Mouse (Mus musculus): ENCODE measurements around the gene Tgm6.
A peak's percentile ranks its signal among the peaks of the same experiment; 100 is the strongest.

Tgm6 gene

DNA sequence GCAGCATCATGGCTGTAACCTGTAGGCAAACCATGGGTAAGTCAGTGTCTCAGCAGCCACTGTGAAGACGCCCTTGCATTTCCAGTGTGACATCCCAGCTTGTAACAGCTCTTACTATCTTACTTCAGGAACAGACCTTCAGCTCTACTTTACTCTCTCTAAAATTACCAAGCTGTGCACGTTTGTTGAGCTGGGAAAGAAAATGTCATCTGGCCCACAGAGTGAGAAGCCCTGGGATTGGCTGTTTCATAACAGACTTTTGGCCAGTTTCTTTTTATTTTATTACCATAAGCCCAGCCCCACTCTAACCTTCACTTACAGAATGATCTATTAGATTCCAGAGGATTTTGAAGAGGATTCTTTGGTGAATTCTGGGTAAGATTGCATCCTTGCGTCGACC lies at the start of gene Tgm6:
TSS of gene Tgm6 (plus strand) at position 301 of the 400 bp plus-strand sequence.
- no peak for DNase-seq (ENCODE audit: low spot score)

DNA sequence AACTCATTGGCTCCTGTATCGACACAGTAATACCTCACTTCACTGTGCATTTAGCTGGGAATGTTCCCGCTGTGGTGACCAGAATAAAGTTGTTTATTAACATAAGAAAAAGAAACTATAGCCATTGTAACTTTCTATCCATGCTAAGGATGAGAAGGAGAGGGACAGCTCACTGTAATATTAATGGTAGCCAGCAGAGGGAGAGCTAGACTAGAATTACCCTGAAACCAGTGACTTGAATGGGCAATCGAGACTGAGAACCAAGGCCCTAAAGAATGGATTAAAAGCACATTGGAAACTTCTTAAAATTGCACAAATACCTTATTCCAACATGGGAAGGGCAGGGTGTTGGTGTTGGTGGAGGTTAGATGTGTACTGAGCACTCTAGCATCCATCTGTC lies 44.0 kb upstream of the Tgm6 start:
- peak; percentile 76 for DNase-seq (ENCODE audit: low spot score)

DNA sequence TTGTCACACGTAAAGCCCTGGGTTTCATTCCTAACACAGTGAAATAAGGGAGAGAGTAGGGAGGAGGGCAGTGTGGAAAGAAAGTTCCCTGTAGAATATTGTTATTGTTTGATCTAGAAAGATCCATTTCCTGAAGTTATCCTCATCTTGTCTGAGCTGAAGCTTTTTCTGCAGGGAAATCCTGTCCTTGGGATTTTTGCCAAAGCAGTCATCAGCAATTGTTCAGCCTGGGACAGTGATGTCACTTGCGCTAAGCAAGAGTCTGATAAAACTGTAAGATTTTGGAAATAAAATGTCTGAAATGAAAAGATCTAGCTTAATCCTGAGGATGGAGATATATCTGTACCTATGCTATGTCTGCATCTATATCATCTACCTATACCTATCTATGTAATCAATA lies 41.8 kb upstream of the Tgm6 start:
- DNase-seq (ENCODE audit: low spot score) = no peak

DNA sequence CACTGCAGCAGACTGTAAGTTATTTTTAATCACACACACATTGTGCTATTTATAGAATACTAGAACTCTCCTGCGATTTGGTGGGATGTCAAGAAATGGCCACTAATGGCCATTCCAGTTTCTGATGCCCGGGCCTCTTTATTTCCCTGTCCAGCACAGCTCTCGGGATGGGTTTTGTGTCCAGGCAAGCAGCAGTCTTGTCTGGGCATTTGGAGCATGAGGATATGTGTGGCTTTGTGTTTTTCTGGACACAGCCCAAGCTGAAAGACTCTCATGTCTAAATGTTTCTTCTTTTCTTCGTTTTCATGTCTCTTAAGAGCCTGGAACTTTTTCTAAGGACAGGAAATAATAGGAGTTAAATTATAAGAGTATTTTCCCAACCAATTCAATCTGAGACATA lies 588 bp downstream of the Tgm6 start:
- no peak for DNase-seq (ENCODE audit: low spot score)

DNA sequence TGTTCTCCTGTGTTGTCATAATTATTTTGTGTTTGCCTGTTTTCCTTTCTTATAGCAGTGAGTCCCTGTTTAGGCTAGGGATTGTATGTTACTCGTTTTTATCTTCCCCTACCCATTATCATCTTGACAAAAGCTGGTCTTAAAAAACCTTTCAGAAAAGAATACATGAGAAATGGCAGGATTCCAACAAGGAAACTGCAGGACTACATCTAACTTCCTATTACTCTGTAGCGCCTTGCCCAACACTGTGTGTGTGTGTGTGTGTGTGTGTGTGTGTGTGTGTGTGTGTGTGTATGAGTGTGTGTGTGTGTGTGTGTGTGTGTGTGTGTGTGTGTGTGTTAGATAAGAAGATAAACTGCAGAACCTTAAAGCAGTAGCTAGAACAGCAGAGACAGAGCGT lies 1.2 kb downstream of the Tgm6 start:
- no peak for DNase-seq (ENCODE audit: low spot score)

DNA sequence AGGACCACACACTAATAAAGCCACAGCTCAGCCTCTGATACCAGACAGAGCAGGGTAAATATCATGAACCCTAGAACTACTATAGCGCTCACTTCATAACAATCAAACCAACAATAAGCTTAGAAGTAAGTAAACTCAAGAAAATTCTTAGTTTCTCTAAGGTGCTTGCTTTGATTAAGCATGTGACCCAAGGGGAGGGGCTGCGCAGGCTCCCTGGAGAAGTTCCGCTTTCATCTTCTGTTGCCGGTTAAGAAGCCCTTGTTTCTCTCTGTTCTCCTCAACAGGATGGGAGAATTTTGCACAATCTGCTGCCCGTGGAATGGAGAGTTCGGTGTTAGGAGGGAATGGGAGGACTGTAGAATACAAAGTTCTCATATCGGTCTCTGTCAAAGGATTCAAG lies 6.4 kb downstream of the Tgm6 start:
- no peak for DNase-seq (ENCODE audit: low spot score)

DNA sequence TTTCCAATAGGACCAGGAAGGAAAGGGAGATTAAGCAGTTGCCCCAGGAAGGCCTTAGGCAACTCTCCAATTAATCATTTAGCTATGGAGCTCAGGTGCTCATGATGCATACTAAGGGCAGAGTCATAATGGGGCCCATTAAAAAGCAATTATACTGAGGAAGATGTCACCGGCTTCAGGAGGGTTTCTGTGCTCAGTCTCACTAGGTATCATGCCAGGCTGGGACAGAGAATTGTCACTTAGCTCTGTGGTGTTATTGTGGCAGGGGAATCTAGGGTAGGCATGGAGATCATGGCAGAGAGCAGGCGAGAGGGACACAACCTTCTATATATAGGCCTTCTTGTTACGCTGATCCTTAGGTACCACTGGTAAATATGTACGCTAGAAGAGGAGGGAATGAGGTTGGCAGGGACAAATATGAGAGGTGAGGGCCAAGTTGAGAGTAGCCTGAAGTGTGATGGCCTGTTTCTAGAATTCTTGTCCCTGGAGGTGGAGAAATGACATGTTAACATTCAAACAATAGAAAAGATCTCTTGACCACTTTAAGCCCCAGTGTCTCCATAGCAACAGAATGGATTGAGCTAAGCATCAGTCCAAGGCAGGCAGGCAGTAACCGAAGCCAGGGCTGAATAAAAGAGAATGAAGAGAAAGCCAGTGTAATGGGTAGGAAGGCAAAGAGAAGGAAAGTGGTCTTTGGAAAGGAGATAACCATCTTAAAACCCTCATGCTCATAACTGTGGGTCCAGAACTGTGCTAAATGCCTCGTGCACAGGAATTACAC lies 13.3 kb downstream of the Tgm6 start:
- no peak for DNase-seq (ENCODE audit: low spot score)

DNA sequence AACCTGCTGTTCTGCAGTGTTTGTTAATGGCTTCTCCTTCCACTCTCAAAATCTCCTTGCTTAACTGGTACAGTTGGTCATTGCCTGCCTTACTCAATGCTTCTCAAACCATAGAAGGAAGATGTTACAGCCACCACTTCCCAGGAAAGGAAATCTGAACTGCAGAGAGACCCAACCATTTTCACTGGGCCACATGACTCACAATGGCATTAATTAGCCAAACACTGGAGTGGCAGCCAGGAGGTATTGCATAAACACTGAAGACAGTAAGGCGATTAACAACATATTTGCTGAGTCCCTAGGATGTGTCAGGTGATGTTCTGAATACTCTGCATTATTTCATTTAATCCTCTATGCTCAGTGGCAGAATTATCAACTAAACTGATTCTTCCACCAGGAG lies 13.9 kb downstream of the Tgm6 start:
- DNase-seq (ENCODE audit: low spot score) = peak; percentile 13

DNA sequence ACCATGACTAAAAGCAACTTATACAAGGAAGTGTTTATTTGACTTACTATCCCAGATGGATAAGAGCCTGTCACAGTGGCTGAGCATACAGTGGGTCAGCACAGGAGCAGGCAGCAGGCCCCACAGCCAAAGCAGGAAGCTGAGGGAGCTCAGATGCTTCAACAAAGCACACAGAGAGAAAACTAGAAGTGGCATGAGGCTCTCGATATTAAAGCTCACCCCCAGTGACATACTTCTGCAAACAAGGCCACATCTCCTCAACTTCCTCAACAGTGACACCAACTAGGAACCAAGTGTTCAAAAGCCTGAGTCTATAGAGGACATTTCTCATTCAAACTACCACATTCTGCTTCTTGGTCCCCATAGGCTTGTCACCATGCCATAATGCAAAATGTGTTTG lies 17.5 kb downstream of the Tgm6 start:
- no peak for DNase-seq (ENCODE audit: low spot score)

DNA sequence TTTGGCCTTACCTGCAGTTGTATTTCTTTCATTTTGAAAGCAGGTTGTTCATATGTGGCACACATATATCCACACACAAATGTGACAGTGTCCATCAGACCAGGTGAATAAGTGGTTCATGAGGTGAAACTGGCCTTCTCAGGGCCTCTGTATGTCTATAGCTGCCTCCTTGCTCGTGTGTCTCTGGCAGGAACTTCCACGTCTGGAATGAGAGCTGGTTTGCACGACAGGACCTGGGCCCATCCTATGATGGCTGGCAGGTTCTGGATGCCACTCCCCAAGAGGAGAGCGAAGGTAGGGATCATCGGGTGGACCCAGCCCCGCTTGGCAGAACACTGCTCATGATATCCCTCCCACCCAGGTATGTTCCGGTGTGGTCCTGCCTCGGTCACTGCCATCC lies 30.8 kb downstream of the Tgm6 start:
- DNase-seq (ENCODE audit: low spot score) = no peak

DNA sequence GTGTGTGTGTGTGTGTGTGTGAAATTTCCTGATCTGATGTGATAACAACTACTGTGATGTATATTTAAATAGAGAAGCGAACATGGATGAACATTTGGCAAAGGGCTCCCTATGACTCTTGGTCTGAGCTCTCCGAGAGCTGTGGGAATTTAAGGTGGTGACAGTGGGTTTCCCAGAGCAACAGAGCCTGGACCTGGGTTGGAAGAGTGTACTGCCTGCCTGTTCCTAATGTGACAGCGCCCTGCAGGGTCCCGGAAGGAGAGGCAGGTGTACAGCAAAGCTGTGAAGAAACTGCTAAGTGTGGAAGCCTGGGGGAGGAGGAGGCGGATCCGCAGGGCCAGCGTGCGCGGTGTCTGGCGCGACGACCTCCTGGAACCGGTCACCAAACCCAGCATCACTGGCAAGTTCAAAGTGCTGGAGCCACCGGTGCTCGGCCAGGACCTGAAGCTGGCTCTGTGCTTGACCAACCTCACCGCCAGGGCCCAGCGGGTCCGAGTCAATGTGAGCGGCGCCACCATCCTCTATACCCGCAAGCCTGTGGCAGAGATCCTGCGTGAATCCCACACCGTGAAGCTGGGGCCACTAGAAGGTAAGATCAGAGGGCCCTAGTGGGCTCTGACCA lies 32.6 kb downstream of the Tgm6 start:
- DNase-seq (ENCODE audit: low spot score) = no peak

DNA sequence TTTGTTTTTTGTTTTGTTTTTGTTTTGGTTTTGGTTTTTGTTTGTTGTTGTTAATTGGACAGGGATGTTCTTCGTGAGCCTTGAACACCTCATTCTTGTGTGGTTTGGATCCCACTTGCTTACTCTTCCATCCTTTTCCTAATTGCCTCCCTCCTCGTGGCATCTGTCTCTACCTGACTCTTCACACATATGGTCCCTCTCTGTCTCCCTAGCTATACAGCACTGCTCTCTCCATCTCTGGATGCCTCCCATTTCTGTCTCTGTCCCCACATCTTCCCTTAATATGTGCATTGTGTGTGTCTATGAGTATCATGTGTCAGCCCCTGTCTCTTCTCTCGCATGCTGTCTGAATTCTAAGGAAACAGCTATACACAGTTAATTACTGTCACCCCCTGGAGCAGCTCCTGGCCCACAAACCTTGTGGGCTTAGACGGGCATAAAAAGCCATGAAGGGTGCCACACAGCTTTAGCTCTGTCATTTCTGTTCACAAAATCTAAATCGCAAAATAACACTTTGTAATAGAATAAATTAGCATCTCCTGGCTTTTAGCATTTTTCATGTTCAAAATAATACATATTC lies 34.0 kb downstream of the Tgm6 start:
- DNase-seq (ENCODE audit: low spot score) = no peak

DNA sequence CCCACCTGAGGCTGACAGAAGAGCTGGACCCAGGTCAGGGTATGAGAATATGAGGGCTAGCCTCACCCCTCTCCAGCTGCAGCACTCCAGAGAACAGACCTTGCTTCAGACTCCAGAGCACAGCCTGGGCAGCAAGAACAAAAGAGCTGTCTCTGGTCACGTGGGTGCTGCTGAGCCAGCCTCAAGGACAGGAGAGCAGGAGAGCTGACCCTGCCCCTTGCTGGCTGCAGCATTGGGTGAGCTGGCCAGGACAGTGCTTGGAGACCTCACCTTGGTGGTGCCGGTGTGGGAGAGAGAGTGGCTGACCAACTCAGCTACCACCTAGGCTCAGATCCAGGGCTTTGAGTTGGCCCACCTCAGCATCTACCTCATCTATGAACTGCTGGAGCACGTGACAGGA lies 43.0 kb downstream of the Tgm6 start:
- DNase-seq (ENCODE audit: low spot score) = no peak

DNA sequence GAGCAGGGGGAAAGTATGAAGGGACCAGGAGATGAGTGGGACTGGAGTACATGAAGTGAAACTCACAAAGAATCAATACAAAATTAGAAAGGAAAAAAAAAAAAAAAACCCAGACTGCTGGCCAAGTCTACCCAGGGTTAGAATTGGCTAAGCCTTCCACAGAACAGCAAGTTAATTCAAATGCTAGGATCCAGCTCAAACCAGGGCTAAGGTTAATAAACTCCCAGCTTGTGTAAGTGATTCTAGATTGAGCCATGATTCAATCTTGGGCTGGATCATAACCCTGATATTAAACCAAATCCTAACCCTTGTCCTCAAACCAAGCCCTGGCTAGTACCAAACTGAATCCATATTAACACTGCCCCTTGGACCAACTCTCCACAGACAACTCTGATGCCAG lies 43.6 kb downstream of the Tgm6 start:
- peak; percentile 88 for DNase-seq (ENCODE audit: low spot score)

DNA sequence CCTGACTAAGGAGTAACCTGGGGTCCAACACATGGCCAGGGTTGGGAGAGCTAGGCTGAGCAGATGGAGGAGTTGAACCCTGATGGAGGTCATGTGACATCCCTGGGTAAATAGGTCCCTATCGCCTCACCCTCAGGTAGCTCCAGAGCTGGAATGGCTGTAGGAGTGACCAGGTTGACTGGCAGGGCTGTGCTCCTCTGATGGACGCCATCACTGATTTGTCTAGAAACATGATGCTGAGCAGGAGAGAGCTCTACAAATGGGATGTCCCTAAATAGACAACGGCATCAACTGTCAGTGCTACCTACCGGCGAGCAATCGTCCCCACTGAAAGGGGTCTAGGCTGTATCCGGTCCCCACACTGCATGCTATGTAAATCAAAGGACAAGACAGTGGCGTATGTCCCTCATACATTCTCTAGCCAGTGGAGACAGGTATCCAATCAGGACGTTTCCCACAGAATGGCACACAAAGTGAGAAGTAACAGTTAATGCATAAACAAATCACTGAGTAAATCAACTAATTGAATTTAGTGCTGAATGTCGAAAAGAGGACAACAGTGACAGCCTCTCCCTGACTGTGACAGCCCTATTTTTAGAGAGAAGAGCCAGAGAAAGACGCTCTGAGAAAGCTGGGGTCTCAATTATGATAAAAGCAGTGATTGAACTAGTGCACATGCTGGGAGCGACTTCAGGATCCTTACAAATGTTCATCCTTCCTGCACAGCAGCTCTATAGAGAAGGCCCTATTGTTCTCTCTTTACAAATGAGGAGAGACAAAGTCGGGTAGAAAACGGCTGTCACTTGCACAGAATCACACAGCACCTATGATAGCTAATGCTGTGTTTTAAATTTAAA lies 45.2 kb downstream of the Tgm6 start:
- no peak for DNase-seq (ENCODE audit: low spot score)

DNA sequence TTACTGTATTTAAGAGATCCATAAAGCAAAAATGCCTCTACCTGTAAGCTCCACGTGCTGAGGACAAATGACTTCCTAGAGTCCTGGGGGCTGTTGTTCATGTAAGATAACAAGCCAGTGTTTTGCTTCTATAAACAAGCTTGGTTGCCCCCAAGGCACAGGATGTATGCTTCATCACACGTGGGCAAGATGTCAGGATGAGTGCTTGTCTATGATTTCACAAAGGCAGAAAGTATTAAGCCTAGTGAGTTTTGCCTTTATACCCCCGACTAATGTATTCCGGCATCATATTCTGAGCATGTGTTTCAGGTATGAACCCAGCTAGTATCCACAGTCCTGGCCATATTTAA lies 45.8 kb downstream of the Tgm6 start:
- no peak for DNase-seq (ENCODE audit: low spot score)

DNA sequence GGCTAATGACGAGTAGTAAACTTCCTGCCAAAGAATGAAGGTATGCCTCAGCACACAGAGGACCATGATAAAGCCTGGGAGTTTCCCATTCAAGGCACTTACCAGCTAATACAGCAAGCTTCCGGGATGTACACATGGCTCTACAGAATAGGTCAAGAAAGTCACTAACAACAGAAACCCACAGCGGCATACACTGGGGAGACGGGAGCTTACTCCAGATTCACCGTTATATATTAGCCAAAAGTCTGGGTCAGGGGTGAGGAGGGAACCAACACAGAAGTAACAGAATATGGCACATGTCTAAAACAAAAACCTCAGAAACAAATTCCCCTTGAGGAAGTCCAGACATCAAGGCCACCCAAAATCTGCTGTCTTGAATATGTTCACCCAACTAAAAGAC lies 50.5 kb downstream of the Tgm6 start:
- DNase-seq (ENCODE audit: low spot score) = no peak

DNA sequence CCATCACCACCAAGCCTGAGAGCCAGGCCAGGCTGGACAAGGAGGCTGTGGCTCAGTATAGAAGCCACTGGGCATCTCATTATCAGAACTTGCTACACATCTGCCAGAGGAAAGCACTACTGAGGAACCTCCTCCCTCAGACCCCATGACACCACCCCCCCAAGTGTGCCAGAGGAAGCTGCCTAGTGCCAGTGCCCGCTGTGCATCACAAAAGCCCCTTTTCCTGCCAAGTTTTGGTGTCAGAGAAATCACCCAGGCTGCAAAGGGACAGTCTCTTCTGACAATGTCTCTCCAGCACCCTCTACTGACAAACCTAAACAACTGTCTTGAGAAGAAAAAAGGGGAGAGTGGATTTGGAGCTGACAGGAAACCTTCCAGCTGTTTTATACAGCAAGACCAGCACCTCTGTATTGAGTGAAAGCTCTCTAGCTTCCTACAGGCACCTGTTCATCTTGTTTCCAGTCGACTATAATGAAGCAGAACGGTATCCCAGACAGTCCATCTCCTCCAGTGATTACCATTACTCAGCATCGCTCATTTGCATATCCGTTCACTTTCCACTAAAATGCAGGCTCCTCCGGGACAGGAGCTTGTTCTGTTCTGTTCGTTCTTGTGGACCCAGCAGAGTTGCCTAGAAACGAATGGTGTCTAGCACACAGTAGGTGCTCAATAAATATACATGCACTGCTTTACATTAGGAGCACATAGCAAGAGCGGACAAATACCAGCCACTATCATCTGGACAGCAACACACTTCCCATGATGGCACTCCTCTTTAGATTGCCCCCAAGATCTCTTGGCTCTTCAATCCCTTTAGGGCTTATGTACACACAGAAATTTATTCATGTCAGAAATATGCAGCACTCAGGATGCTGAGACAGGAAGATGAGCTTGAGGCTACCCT lies 54.3 kb downstream of the Tgm6 start:
- peak; percentile 88 for DNase-seq (ENCODE audit: low spot score)

DNA sequence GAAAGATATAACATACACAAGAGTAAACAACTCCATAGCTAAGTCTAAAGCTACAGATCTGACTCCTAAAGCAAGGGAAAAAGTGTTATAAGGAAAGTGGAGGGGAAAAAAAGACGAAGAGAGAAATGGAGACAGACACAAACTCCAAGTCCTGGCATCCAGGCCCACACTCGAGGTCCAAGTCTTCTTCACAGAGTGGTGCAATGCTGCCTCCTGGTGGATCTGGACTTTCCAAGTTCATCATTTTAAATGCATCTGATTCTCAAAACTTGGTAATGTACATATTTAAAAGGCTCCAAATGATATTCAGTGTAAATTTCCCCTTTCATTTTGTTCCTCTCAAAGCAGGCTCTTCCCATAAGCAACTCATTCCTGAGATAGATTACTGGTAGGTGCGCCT lies 55.6 kb downstream of the Tgm6 start:
- DNase-seq (ENCODE audit: low spot score) = peak; percentile 86

DNA sequence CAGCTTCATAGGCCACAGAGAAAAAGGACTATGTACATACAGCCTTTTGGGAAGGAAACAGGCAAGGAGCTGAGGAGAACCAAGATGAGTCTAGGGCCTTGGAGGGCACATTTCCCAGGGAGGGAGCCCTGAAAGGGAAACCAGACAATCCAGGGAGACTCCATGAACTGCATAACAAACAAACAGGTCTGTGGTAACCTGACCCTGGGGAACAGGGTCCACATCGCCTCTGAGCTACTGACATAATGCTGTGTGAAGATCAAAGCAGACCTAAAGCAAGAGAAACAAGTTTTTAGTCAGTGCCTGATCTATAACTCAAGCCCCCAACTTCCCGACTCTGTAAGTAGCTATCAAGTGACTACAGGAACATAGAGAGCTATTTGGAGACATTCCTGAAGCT lies 59.5 kb downstream of the Tgm6 start:
- no peak for DNase-seq (ENCODE audit: low spot score)

DNA sequence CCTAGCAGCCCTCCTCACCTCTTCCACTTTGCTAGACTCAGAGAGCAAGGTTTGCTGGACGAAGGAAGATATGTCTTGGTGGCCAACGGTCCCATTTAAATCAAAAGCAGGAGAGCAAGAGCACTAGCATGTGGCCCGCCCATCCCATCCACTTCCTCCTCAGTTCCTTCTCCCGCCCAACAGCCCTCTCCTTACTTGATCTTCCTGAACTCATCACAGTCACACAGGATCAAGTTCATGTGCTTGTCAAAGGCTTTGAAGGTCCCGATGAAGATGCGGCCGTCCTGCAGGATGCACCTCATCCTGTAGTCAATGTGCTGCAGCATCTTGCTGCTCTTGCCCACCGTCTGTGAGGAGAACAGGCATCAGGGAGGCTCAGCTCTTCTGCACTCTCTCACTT lies 64.6 kb downstream of the Tgm6 start:
- no peak for DNase-seq (ENCODE audit: low spot score)

DNA sequence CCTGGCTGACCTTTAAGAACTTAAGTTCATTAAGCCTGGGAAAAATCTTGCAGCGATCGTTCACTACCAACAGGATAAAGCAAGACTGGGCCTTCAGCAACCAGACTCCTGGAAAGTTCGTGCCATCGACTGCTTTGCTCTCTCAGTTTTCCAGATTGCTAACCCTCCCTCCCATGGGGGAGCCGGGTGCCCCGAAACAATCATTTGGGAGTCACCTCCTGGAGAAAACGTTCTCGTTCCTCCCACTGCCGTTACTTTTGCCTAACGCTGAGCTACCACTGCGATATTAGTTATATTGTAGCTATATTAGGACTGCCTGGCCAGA lies 66.1 kb downstream of the Tgm6 start:
- peak; percentile 64 for DNase-seq (ENCODE audit: low spot score)
